Mouse (Mus musculus) heart, embryonic 16.5 days (tissue): ENCODE results near the gene Ttc25. TPM values are rescaled to one million over a fixed set of nuclear protein-coding genes. Genes with fewer than 3 reads are reported as not detected.

Experiments used
- ATAC-seq: fragments of 200-750 bp; cut with Nextera tagmentation; replicated peaks from 2 replicates; pipeline ENCODE4 v1.8.0; 2017; ENCODE audit warnings: moderate number of reproducible peaks; ENCODE audit not compliant: insufficient read depth, low FRiP score; ENCODE audit errors: extremely low read depth
- H3K27ac ChIP-seq: fragments of 300-500 bp; sonication (generic); 2 replicates; pipeline ENCODE4 v1.5.1; 2014; ENCODE audit warnings: mild to moderate bottlenecking, low read length, control low read depth, moderate library complexity
- H3K27me3 ChIP-seq: fragments of 300-500 bp; sonication (generic); 2 replicates; pipeline ENCODE4 v1.6.1; 2014; ENCODE audit warnings: low read length, mixed read lengths; ENCODE audit not compliant: control insufficient read depth, insufficient read depth
- H3K36me3 ChIP-seq: fragments of 300-500 bp; sonication (generic); 2 replicates; pipeline ENCODE4 v1.6.1; 2014; ENCODE audit not compliant: control insufficient read depth, insufficient read depth
- H3K4me1 ChIP-seq: fragments of 300-500 bp; sonication (generic); 2 replicates; pipeline ENCODE4 v1.6.1; 2014; ENCODE audit warnings: low read length, mixed read lengths; ENCODE audit not compliant: control insufficient read depth, insufficient read depth
- H3K4me2 ChIP-seq: fragments of 300-500 bp; sonication (generic); 2 replicates; pipeline ENCODE4 v1.6.1; 2014; ENCODE audit warnings: low read depth, mild to moderate bottlenecking, control low read depth, low read length
- H3K4me3 ChIP-seq: fragments of 300-500 bp; sonication (generic); 2 replicates; pipeline ENCODE4 v1.5.1; 2014; ENCODE audit warnings: mild to moderate bottlenecking, control low read depth, low read length
- H3K9ac ChIP-seq: fragments of 300-500 bp; sonication (generic); 2 replicates; pipeline ENCODE4 v1.6.1; 2014; ENCODE audit warnings: low read length, control low read depth
- H3K9me3 ChIP-seq: fragments of 300-500 bp; sonication (generic); replicated peaks from 2 replicates; pipeline ENCODE4 v1.6.1; 2016; ENCODE audit warnings: low read length; ENCODE audit not compliant: control insufficient read depth
- WGBS: fragments of 180-500 bp; shearing (Covaris S2); extraction: QIAGEN DNeasy Blood & Tissue Kit; methylation state at CpG from one replicate; pipeline ENCODE4 v1.1.7; 2014; 5-methylcytosine and 5-hydroxymethylcytosine counted together
- polyA plus RNA-seq: library from polyadenylated mRNA; unstranded; fragments of >200 nt; fragmentation: Nextera tagmentation; extraction: Ambion mirVana; gene quantifications from 2 replicates; pipeline ENCODE4 v1.2.1, GENCODE M21; 2015

The Ttc25 gene
- polyA plus RNA-seq, 1 experiment from 2014 or later = 0.85 TPM

GRCm38 (mm10) chr11:100515061-100515460, 30.3 kb upstream of the Ttc25 start:
- no peaks in the 10 kb centered on the region for H3K9me3 ChIP-seq
- H3K4me1 ChIP-seq = no peaks in the 10 kb centered on the region
- ATAC-seq = no peak
- 90% methylated on average over 9 of the region's 9 CpGs for WGBS
- H3K4me3 ChIP-seq = no peak overlapping the region
- no peak overlapping the region for H3K27ac ChIP-seq
- peaks cover 65% of the 10 kb centered on the region for H3K36me3 ChIP-seq
- no peak overlapping the region for H3K4me2 ChIP-seq
- no peaks in the 10 kb centered on the region for H3K27me3 ChIP-seq
- no peak overlapping the region for H3K9ac ChIP-seq

- WGBS = 84% methylated on average over 9 of the region's 9 CpGs
- Histone ChIP-seq H3K27ac (no peak overlapping the region), H3K9me3 (no peaks in the 10 kb centered on the region), H3K9ac (no peak overlapping the region), H3K27me3 (no peaks in the 10 kb centered on the region), H3K36me3 (peaks cover 66% of the 10 kb centered on the region), H3K4me3 (no peak overlapping the region), H3K4me2 (no peak overlapping the region), H3K4me1 (no peaks in the 10 kb centered on the region)
- ATAC-seq = no peak
These were observed 29.6 kb upstream of the Ttc25 start for GRCm38 (mm10) chr11:100515789-100516188.

- Histone ChIP-seq H3K36me3 (peaks cover 65% of the 10 kb centered on the region), H3K9ac (no peak overlapping the region), H3K4me1 (no peaks in the 10 kb centered on the region), H3K9me3 (no peaks in the 10 kb centered on the region), H3K4me3 (no peak overlapping the region), H3K27me3 (no peaks in the 10 kb centered on the region), H3K4me2 (no peak overlapping the region), H3K27ac (no peak overlapping the region)
- 70% methylated on average over 9 of the region's 9 CpGs for WGBS
- no peak for ATAC-seq
These were observed 29.1 kb upstream of the Ttc25 start for GRCm38 (mm10) chr11:100516291-100516690.

- no peaks in the 10 kb centered on the region for H3K4me1 ChIP-seq
- H3K27ac ChIP-seq = no peak overlapping the region
- no peak overlapping the region for H3K9ac ChIP-seq
- H3K4me3 ChIP-seq = no peak overlapping the region
- H3K4me2 ChIP-seq = no peak overlapping the region
- H3K27me3 ChIP-seq = no peaks in the 10 kb centered on the region
- 76% methylated on average over 5 of the region's 5 CpGs for WGBS
- peaks cover 72% of the 10 kb centered on the region for H3K36me3 ChIP-seq
- no peak for ATAC-seq
- no peaks in the 10 kb centered on the region for H3K9me3 ChIP-seq
These were observed 27.2 kb upstream of the Ttc25 start for GRCm38 (mm10) chr11:100518188-100518591.

- Histone ChIP-seq H3K36me3 (peaks cover 70% of the 10 kb centered on the region), H3K9ac (no peak overlapping the region), H3K4me2 (no peak overlapping the region), H3K4me1 (peaks cover under 1% of the 10 kb centered on the region; the same call in 1 of the 2 replicates), H3K27me3 (no peaks in the 10 kb centered on the region), H3K27ac (no peak overlapping the region), H3K9me3 (no peaks in the 10 kb centered on the region), H3K4me3 (no peak overlapping the region)
- 82% methylated on average over 7 of the region's 7 CpGs for WGBS
- ATAC-seq = no peak
These were observed 26.2 kb upstream of the Ttc25 start for GRCm38 (mm10) chr11:100519188-100519587.

- Histone ChIP-seq H3K4me2 (no peak overlapping the region), H3K9me3 (no peaks in the 10 kb centered on the region), H3K9ac (no peak overlapping the region), H3K27ac (no peak overlapping the region), H3K27me3 (no peaks in the 10 kb centered on the region), H3K36me3 (peaks cover 53% of the 10 kb centered on the region), H3K4me3 (no peak overlapping the region), H3K4me1 (peaks cover 16% of the 10 kb centered on the region)
- no peak for ATAC-seq
- WGBS = 80% methylated on average over 15 of the region's 15 CpGs
These were observed 24.6 kb upstream of the Ttc25 start for GRCm38 (mm10) chr11:100520838-100521237.

GRCm38 (mm10) chr11:100524358-100524757, 21.0 kb upstream of the Ttc25 start:
- Histone ChIP-seq H3K9me3 (no peaks in the 10 kb centered on the region), H3K4me2 (no peak overlapping the region), H3K4me1 (peaks cover 32% of the 10 kb centered on the region), H3K27ac (no peak overlapping the region), H3K36me3 (peaks cover 30% of the 10 kb centered on the region), H3K9ac (peak overlapping the region; percentile 4; the same call in 1 of the 2 replicates), H3K4me3 (no peak overlapping the region), H3K27me3 (no peaks in the 10 kb centered on the region)
- no peak for ATAC-seq
- WGBS = 75% methylated on average over 5 of the region's 5 CpGs

GRCm38 (mm10) chr11:100524987-100525630, 20.3 kb upstream of the Ttc25 start:
- no peaks in the 10 kb centered on the region for H3K9me3 ChIP-seq
- WGBS = 63% methylated on average over 11 of the region's 11 CpGs
- no peak overlapping the region for H3K9ac ChIP-seq
- H3K27me3 ChIP-seq = no peaks in the 10 kb centered on the region
- H3K36me3 ChIP-seq = peaks cover 25% of the 10 kb centered on the region
- ATAC-seq = no peak
- peaks cover 32% of the 10 kb centered on the region for H3K4me1 ChIP-seq
- no peak overlapping the region for H3K4me3 ChIP-seq
- no peak overlapping the region for H3K27ac ChIP-seq
- H3K4me2 ChIP-seq = peak overlapping the region; percentile 6; the same call in 1 of the 2 replicates

- Histone ChIP-seq H3K9ac (peak overlapping the region; percentile 76), H3K9me3 (no peaks in the 10 kb centered on the region), H3K36me3 (peaks cover 23% of the 10 kb centered on the region), H3K27me3 (no peaks in the 10 kb centered on the region), H3K4me2 (peak overlapping the region; percentile 70), H3K27ac (no peak overlapping the region), H3K4me1 (peaks cover 32% of the 10 kb centered on the region), H3K4me3 (peak overlapping the region; percentile 66)
- WGBS = 38% methylated on average over 15 of the region's 15 CpGs
- ATAC-seq = no peak
These were observed 19.2 kb upstream of the Ttc25 start for GRCm38 (mm10) chr11:100526052-100526816.
